In the genomic region with DNA sequence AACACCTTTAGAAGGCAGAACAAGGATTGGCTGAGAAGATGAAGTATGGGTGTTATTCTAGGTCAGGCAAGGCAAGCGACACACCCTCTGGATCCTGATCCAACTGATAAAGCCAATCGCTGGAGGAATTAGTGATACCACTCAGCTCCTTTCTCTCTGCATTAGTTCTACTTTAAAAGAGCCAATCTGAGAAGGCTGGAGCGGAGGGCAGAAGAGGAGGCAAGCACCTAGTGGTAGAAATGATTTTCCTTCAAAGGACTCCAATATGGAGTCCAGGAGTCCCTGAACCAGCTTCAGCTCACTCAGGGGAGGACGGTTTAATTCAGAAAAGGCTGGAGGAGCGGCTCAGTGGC, we compare ENCODE assay signal across 8 mouse cellular contexts.
DNase-seq lines count a peak whose midpoint lies in the region; ATAC-seq lines count a peak whose summit lies in the region.

No protein-coding gene starts in this region.

- 48% methylated on average over 5 of the region's 5 CpGs for WGBS in heart, embryonic 13.5 days
- 60% methylated on average over 5 of the region's 5 CpGs for WGBS in hindbrain, embryonic 15.5 days
- WGBS in midbrain, embryonic 14.5 days, result 60% methylated on average over 5 of the region's 5 CpGs

- peak overlapping the region; percentile 95 for H3K9ac ChIP-seq in heart, embryonic 13.5 days
- no peak overlapping the region for H3K9ac ChIP-seq in hindbrain, embryonic 15.5 days
- H3K9ac ChIP-seq in midbrain, embryonic 14.5 days (replicated peaks; ENCODE audit: low read length), result no peak overlapping the region

- peaks cover 10% of the 10 kb centered on the region for H3K36me3 ChIP-seq in heart, embryonic 13.5 days
- no peaks in the 10 kb centered on the region for H3K36me3 ChIP-seq in hindbrain, embryonic 15.5 days
- no peaks in the 10 kb centered on the region for H3K36me3 ChIP-seq in midbrain, embryonic 14.5 days (ENCODE audit: control insufficient read depth, insufficient read depth, low read length)

- H3K4me3 ChIP-seq in heart, embryonic 13.5 days, result peak overlapping the region; percentile 83
- peak overlapping the region; percentile 81 for H3K4me3 ChIP-seq in brown adipose tissue, adult 24 weeks (ENCODE audit: insufficient read depth, low read depth, low read length)
- peak overlapping the region; percentile 72 for H3K4me3 ChIP-seq in hindbrain, embryonic 15.5 days
- peak overlapping the region; percentile 58; the same call in 1 of the 2 replicates for H3K4me3 ChIP-seq in midbrain, embryonic 14.5 days (replicated peaks; ENCODE audit: low read depth, low read length)

- peaks cover 32% of the 10 kb centered on the region for H3K4me1 ChIP-seq in heart, embryonic 13.5 days
- peaks cover 17% of the 10 kb centered on the region for H3K4me1 ChIP-seq in brown adipose tissue, adult 24 weeks (ENCODE audit: control insufficient read depth, insufficient read depth, insufficient read length, low read length)
- H3K4me1 ChIP-seq in hindbrain, embryonic 15.5 days (replicated peaks), result peaks cover 7% of the 10 kb centered on the region; the same call in 1 of the 2 replicates
- 0 out of 2 replicates have a peak, but pooled peaks cover 4% of the 10 kb centered on the region for H3K4me1 ChIP-seq in midbrain, embryonic 14.5 days (ENCODE audit: control insufficient read depth, insufficient read depth, low read length)

- intact Hi-C loops in heart, postnatal 36 days (cut with DNase I), result loop anchor here (2.0 kb wide), 1 partner anchor 43 kb away; no protein-coding TSS in a partner anchor

- peak overlapping the region; percentile 85 for H3K4me2 ChIP-seq in heart, embryonic 13.5 days
- H3K4me2 ChIP-seq in hindbrain, embryonic 15.5 days, result peak overlapping the region; percentile 77
- peak overlapping the region; percentile 95 for H3K4me2 ChIP-seq in midbrain, embryonic 14.5 days (ENCODE audit: low read length)

- no peaks in the 10 kb centered on the region for H3K9me3 ChIP-seq in heart, embryonic 13.5 days
- peaks cover 3% of the 10 kb centered on the region; the same call in 1 of the 2 replicates for H3K9me3 ChIP-seq in hindbrain, embryonic 15.5 days
- peaks cover 5% of the 10 kb centered on the region for H3K9me3 ChIP-seq in midbrain, embryonic 14.5 days (ENCODE audit: control insufficient read depth, low read length)

- ATAC-seq in heart, embryonic 13.5 days (ENCODE audit: extremely low read depth, insufficient number of reproducible peaks, low FRiP score, low TSS enrichment), result no peak
- ATAC-seq in hindbrain, embryonic 15.5 days (ENCODE audit: low FRiP score, low read depth), result no peak
- ATAC-seq in midbrain, embryonic 14.5 days (ENCODE audit: low FRiP score, low TSS enrichment), result no peak

- no peak for DNase-seq in heart, postnatal 36 days
- DNase-seq in midbrain, embryonic 14.5 days, result no peak
- DNase-seq in urinary bladder, postnatal 25 days (ENCODE audit: low spot score), result no peak
- DNase-seq in right cerebral cortex, adult 18-20 months, result no peak
- DNase-seq in frontal cortex, postnatal 14 days (ENCODE audit: low spot score in 2 of 2), result no peak

- no peaks in the 10 kb centered on the region for H3K27me3 ChIP-seq in heart, embryonic 13.5 days (replicated peaks)
- H3K27me3 ChIP-seq in hindbrain, embryonic 15.5 days, result no peaks in the 10 kb centered on the region
- no peaks in the 10 kb centered on the region for H3K27me3 ChIP-seq in midbrain, embryonic 14.5 days (ENCODE audit: control insufficient read depth, insufficient read depth, low read length)

- peak overlapping the region; percentile 86 for H3K27ac ChIP-seq in heart, embryonic 13.5 days (replicated peaks)
- H3K27ac ChIP-seq in brown adipose tissue, adult 24 weeks (replicated peaks; ENCODE audit: low read depth, low read length), result peak overlapping the region; percentile 96
- no peak overlapping the region for H3K27ac ChIP-seq in hindbrain, embryonic 15.5 days (replicated peaks)
- H3K27ac ChIP-seq in midbrain, embryonic 14.5 days (replicated peaks; ENCODE audit: low read depth, low read length), result no peak overlapping the region

Comparison
In these comparisons a context has a peak if more than half of its experiments do, and no peak if none do; other contexts are left out.
1. H3K27ac ChIP-seq: peak in heart, embryonic 13.5 days (single experiment) and brown adipose tissue, adult 24 weeks (single experiment); none in hindbrain, embryonic 15.5 days (single experiment) and midbrain, embryonic 14.5 days (single experiment).
2. Peak in every context shown above with its lines, with median percentiles within 50 percentile points of each other: H3K4me2 ChIP-seq and H3K4me3 ChIP-seq.